Mouse (Mus musculus) heart, postnatal 0 days (tissue): Measurements from ENCODE around the gene Rfx1.

Experiments
- CTCF ChIP-seq: IDR thresholded peaks from 2 replicates; pipeline ENCODE4 v1.5.1; 2016; ENCODE audit warnings: antibody characterized with exemption, control low read depth, low read depth
- EP300 ChIP-seq: IDR thresholded peaks from 2 replicates; pipeline ENCODE4 v1.6.1; 2016; ENCODE audit warnings: antibody characterized with exemption, low read depth

DNA sequence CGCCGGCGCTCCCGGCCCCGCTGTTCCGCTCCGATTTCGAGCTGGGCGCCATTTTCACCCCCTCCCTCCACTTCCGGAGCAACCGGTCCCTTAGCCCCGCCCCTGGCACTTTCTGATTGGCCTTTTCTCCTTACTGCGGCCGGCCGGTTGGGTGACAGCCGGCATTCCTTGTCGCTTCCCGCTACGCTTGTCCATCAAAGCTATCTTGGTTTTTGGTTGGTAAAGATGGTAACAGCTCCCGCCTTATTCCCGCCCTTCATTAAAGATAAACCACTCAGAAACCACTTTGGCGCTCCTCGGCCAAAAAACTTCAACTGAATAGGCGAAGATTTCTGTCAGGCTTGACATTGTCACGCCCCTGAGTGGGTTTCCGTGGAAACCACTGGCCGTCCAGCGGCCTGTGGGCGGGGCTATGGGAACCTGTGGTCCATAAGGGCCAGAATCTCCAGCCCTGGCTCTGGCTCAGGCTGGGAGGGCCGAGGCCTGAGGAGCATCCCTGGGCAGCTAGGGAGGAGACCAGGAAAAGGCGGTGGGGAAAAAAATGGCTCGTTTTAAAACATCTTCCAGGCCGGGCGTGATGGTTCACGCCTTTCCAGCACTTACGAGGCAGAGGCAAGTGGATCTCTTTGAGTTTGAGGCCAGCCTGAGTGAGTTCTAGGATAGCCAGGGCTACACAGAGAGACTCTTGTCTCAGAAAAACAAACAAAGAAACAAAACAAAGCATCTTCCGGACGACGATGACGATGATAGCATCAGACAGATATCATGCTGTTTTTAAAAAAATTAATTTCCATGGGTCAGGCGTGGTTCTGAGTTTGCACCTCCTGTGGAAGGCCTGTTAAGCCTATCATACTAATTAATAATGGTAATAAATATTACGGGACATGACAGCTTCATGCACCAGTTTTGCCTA lies 38.3 kb downstream of the Rfx1 start, which contains the start of gene Dcaf15:
- TF ChIP-seq CTCF (no peak), EP300 (no peak)
